Mouse (Mus musculus) hindbrain, postnatal 0 days (tissue): ENCODE measurements around the gene Akap17b. TPM values are rescaled to one million over a fixed set of nuclear protein-coding genes. Genes with fewer than 3 reads are reported as not detected.
A peak's percentile ranks its signal among the peaks of the same experiment; 100 is the strongest.

Experiments
- ATAC-seq: fragments of 200-750 bp; cut with Nextera tagmentation; 2 replicates; pipeline ENCODE4 v1.8.0; 2017; ENCODE audit warnings: mild to moderate bottlenecking, moderate TSS enrichment, moderate library complexity
- DNase-seq: peaks from one replicate; pipeline ENCODE4 v3.0.0-alpha.2; 2015; ENCODE audit warnings: low spot score
- H3K27ac ChIP-seq: fragments of 300-500 bp; sonication (generic); 2 replicates; pipeline ENCODE4 v1.5.1; 2014; ENCODE audit warnings: mild to moderate bottlenecking
- H3K27me3 ChIP-seq: fragments of 300-500 bp; sonication (generic); 2 replicates; pipeline ENCODE4 v1.6.1; 2014; ENCODE audit warnings: low read length, mixed read lengths; ENCODE audit not compliant: insufficient read depth
- H3K36me3 ChIP-seq: fragments of 300-500 bp; sonication (generic); 2 replicates; pipeline ENCODE4 v1.6.1; 2014; ENCODE audit warnings: low read length, mixed read lengths; ENCODE audit not compliant: insufficient read depth
- H3K4me1 ChIP-seq: fragments of 300-500 bp; sonication (generic); 2 replicates; pipeline ENCODE4 v1.6.1; 2014; ENCODE audit warnings: antibody characterized with exemption, low read length, mixed read lengths; ENCODE audit not compliant: insufficient read depth
- H3K4me2 ChIP-seq: fragments of 300-500 bp; sonication (generic); 2 replicates; pipeline ENCODE4 v1.6.1; 2014; ENCODE audit warnings: low read depth, mild to moderate bottlenecking, low read length, moderate library complexity, mixed read lengths
- H3K4me3 ChIP-seq: fragments of 300-500 bp; sonication (generic); 2 replicates; pipeline ENCODE4 v1.5.1; 2014; ENCODE audit warnings: low read length
- H3K9ac ChIP-seq: fragments of 300-500 bp; sonication (generic); replicated peaks from 2 replicates; pipeline ENCODE4 v1.6.1; 2014; ENCODE audit warnings: mild to moderate bottlenecking, low read length, moderate library complexity, mixed read lengths
- H3K9me3 ChIP-seq: fragments of 300-500 bp; sonication (generic); 2 replicates; pipeline ENCODE4 v1.6.1; 2016; ENCODE audit warnings: low read length, mixed read lengths
- CTCF ChIP-seq: IDR thresholded peaks from 2 replicates; pipeline ENCODE4 v1.5.1; 2016; ENCODE audit warnings: antibody characterized with exemption, control low read depth, low read depth
- WGBS: fragments of 180-500 bp; shearing (Covaris S2); extraction: QIAGEN DNeasy Blood & Tissue Kit; methylation state at CpG from one replicate; pipeline ENCODE4 v1.1.7; 2014; 5-methylcytosine and 5-hydroxymethylcytosine counted together
- polyA plus RNA-seq: library from polyadenylated mRNA; unstranded; fragments of >200 nt; fragmentation: Nextera tagmentation; extraction: Ambion mirVana; gene quantifications from 2 replicates; pipeline ENCODE4 v1.2.1, GENCODE M21; 2015
- total RNA-seq: library from RNA; depleted of rRNA; stranded (reverse); fragments of >200 nt; gene quantifications from 2 replicates; pipeline ENCODE4 v1.2.3, GENCODE M21; 2014; rRNA removed

The Akap17b gene
- total RNA-seq, result 5.9 and 7.3 TPM in 2 replicates
- 4.8 and 5.1 TPM in 2 replicates for polyA plus RNA-seq

DNA sequence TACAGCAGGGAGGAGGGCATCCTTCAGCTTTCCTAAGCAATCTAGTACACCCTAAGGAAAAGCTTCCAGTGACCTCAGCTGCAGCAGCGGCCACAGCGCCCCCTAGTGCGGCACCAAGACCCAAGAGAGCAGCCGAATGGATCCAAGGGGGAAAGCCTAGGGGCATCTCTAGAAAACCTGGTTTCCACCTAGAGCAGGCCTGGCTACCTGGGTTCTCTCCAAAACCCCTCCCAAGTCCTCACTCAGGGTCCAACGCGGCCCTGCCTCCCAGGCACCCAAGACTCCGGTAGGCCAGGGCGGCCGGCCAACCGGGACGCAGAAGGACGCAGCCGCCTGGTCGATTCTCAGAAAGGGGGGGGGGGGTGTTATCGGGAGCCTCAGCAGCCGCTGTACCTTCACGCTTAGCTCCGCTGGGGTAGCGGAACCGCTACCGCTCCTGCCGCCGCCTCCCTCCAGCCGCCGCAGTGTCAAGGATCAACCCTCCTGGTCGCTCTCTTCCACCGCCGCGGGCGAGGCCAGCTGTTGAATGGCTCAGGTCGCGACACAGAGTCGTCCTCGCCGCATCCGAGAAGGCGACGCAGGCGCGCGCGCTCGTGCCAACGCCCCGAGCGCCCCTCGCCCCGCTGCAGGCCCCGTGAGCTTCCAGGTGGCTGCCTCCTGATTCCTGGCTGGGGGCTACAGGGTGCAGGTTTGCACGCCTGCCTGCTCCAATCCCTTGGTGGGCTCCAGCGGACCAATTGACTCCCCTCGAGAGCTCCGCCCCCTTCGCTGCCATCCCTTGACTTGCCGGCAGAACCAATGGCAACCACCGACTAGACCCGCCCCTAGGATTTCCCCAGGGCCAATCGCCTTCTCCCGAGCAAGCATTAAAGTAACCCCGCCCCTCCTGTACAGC is at the start of gene Akap17b:
Gene Akap17b (minus strand): TSS at position 739 of the 895 bp plus-strand sequence.
- no peaks in the 10 kb centered on the region for H3K9me3 ChIP-seq
- no peaks in the 10 kb centered on the region for H3K4me1 ChIP-seq
- H3K27me3 ChIP-seq, result no peaks in the 10 kb centered on the region
- no peaks in the 10 kb centered on the region for H3K36me3 ChIP-seq
- peak within 1 kb of the TSS; percentile 81 for H3K27ac ChIP-seq
- peak; percentile 73 for TF ChIP-seq CTCF
- H3K9ac ChIP-seq, result peak within 1 kb of the TSS; percentile 71
- peak within 1 kb of the TSS; percentile 53 for H3K4me2 ChIP-seq
- ATAC-seq (peak; percentile 95), DNase-seq (peak; percentile 92)
- peak within 1 kb of the TSS; percentile 56 for H3K4me3 ChIP-seq
- 29% methylated on average over 55 of the region's 60 CpGs for WGBS

DNA sequence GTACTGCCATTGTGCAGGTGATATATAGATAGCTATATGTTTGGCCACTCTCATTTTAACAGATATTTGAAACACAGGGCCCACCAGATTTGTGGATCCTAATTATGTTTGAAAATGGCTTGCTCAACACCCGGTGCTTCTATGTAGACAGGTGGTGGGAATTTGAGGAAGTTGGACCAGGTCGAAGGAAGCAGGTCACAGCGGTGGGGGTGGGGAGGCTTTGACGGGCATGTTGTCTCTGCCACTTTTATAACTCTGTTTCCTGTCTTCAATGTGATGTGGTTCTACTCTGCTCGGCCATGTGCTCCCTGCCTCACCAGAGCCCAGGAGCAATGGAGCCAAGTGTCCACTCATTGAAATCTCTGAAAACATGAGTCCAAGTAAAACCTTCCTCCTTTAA is 46.2 kb upstream of the Akap17b start:
- Histone ChIP-seq H3K9ac (no peak overlapping the region), H3K4me3 (no peak overlapping the region), H3K27ac (no peak overlapping the region), H3K36me3 (no peaks in the 10 kb centered on the region), H3K4me1 (no peaks in the 10 kb centered on the region), H3K4me2 (no peak overlapping the region), H3K9me3 (no peaks in the 10 kb centered on the region), H3K27me3 (no peaks in the 10 kb centered on the region)
- ATAC-seq (no peak), DNase-seq (no peak)
- TF ChIP-seq CTCF, result no peak
- WGBS, result 91% methylated on average over 5 of the region's 5 CpGs

DNA sequence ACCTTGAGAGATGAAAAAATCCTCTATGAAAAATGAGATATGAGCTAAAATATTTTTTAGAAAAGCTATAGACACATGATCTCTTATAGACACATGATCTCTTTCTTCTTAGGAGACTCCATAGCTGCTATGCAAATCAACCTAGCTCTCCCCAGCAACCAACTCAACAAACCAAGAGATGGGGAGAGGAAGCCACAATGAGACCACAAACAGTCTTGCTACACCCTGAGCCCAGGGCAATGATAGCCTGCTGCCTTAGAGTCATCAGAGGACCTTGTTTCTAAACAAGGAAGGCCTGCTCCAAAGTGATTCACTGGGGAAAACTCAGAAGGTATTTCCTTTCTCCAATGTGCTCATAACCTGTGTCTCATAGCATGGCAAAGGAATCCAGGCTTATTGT is 44.5 kb upstream of the Akap17b start:
- Histone ChIP-seq H3K4me1 (no peaks in the 10 kb centered on the region), H3K27ac (no peak overlapping the region), H3K9ac (no peak overlapping the region), H3K4me3 (no peak overlapping the region), H3K4me2 (no peak overlapping the region), H3K9me3 (no peaks in the 10 kb centered on the region), H3K27me3 (no peaks in the 10 kb centered on the region), H3K36me3 (no peaks in the 10 kb centered on the region)
- ATAC-seq (no peak), DNase-seq (no peak)
- TF ChIP-seq CTCF, result no peak

DNA sequence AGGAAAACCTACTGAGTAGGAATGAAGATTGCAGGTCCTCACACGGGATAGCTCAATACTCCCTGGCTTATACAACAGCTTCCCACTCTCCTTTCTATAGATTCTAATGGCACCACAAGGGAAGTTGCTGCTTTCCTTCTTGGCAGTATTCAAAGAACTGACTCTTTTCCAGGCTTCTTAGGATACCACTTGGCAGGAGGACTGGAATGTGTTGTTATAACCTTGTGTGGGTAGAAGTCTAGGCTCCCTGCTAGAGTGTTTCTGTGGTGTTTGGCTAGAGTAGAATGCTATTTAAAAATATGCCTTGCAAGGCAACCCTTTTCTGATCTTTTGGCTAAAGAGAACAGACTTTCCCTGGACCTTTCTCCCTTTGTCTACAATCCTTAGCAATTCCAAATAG is 31.6 kb upstream of the Akap17b start:
- TF ChIP-seq CTCF, result no peak
- WGBS, result 48% methylated on average over 1 of the region's 1 CpGs
- DNase-seq (peak; percentile 20), ATAC-seq (no peak)
- H3K27me3 ChIP-seq, result no peaks in the 10 kb centered on the region
- H3K4me1 ChIP-seq, result no peaks in the 10 kb centered on the region
- H3K27ac ChIP-seq, result no peak overlapping the region
- H3K36me3 ChIP-seq, result no peaks in the 10 kb centered on the region
- H3K9me3 ChIP-seq, result no peaks in the 10 kb centered on the region
- H3K4me3 ChIP-seq, result no peak overlapping the region
- no peak overlapping the region for H3K9ac ChIP-seq
- no peak overlapping the region for H3K4me2 ChIP-seq

DNA sequence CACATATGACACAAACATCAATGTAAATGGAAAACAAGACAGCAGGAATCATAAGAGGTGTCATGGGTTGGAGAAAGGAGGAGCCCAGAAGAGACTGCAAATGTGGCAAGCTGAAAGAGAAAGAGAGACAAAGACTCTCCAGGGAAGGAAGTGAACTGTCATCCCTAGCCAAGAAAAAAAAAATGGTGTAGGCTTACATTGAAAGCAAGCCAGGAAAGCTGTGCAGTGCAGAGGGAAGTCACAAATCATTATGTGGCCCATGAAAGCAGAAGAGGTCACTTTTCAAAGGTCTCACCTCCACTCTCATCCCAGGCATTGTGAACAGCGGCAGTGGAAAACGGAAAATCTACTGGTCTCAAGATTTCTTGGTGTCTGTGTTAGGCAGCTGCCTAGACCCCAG is 27.5 kb upstream of the Akap17b start:
- 47% methylated on average over 2 of the region's 2 CpGs for WGBS
- no peak overlapping the region for H3K4me2 ChIP-seq
- no peaks in the 10 kb centered on the region for H3K4me1 ChIP-seq
- no peak overlapping the region for H3K9ac ChIP-seq
- no peaks in the 10 kb centered on the region for H3K27me3 ChIP-seq
- no peaks in the 10 kb centered on the region for H3K9me3 ChIP-seq
- no peaks in the 10 kb centered on the region for H3K36me3 ChIP-seq
- no peak for TF ChIP-seq CTCF
- H3K27ac ChIP-seq, result no peak overlapping the region
- ATAC-seq (no peak), DNase-seq (peak; percentile 24)
- H3K4me3 ChIP-seq, result no peak overlapping the region

GRCm38 (mm10) chrX:36640046-36640445 is 5.1 kb downstream of the Akap17b start:
- DNase-seq, result peak; percentile 12
- H3K36me3 ChIP-seq, result no peaks in the 10 kb centered on the region
- no peak overlapping the region for H3K27ac ChIP-seq
- no peak overlapping the region for H3K4me2 ChIP-seq
- TF ChIP-seq CTCF, result no peak
- no peak overlapping the region for H3K4me3 ChIP-seq
- ATAC-seq, result no peak
- no peak overlapping the region for H3K9ac ChIP-seq
- no peaks in the 10 kb centered on the region for H3K9me3 ChIP-seq
- 62% methylated on average over 6 of the region's 6 CpGs for WGBS
- H3K27me3 ChIP-seq, result no peaks in the 10 kb centered on the region
- no peaks in the 10 kb centered on the region for H3K4me1 ChIP-seq

GRCm38 (mm10) chrX:36630771-36631170 is 14.4 kb downstream of the Akap17b start:
- Histone ChIP-seq H3K9ac (no peak overlapping the region), H3K4me3 (no peak overlapping the region), H3K9me3 (no peaks in the 10 kb centered on the region), H3K36me3 (no peaks in the 10 kb centered on the region), H3K4me1 (no peaks in the 10 kb centered on the region), H3K4me2 (no peak overlapping the region), H3K27ac (no peak overlapping the region), H3K27me3 (no peaks in the 10 kb centered on the region)
- TF ChIP-seq CTCF, result peak; percentile 49
- peak; percentile 14 for DNase-seq
- WGBS, result 4% methylated on average over 1 of the region's 1 CpGs
- ATAC-seq, result no peak
